Comparison of ENCODE assay signal across 8 mouse cellular contexts in genomic region chrX:166440036-166440615, GRCm38 (mm10). TPM values are rescaled to one million over a fixed set of nuclear protein-coding genes. Genes with fewer than 3 reads are reported as not detected.
DNase-seq lines count a peak whose midpoint lies in the region; ATAC-seq lines count a peak whose summit lies in the region.

Gene Trappc2 (plus strand): TSS chrX:166440574.

- peak within 1 kb of the TSS; percentile 62 for H3K4me2 ChIP-seq in embryonic facial prominence, embryonic 14.5 days (ENCODE audit: low read depth, low read length)
- peak within 1 kb of the TSS; percentile 72 for H3K4me2 ChIP-seq in heart, embryonic 13.5 days
- peak within 1 kb of the TSS; percentile 60 for H3K4me2 ChIP-seq in midbrain, embryonic 16.5 days (ENCODE audit: low read length)

- 19% methylated on average over 17 of the region's 36 CpGs for WGBS in embryonic facial prominence, embryonic 14.5 days
- WGBS in heart, embryonic 13.5 days: 7% methylated on average over 36 of the region's 36 CpGs
- 15% methylated on average over 36 of the region's 36 CpGs for WGBS in midbrain, embryonic 16.5 days

- DNase-seq in layer of hippocampus, adult 18-20 months (ENCODE audit: low spot score in 2 of 2): no peak
- no peak for DNase-seq in layer of hippocampus, adult 9-11 months
- DNase-seq in MN1 (ENCODE audit: low spot score): peak; percentile 47
- peak; percentile 23 for DNase-seq in embryonic facial prominence, embryonic 14.5 days (ENCODE audit: low spot score)
- DNase-seq in left cerebral cortex, adult 8-10 months (ENCODE audit: low spot score in 2 of 2): peak in 1 of 2 experiments; percentile 15
- DNase-seq in right cerebral cortex, postnatal 14 days: no peak

- H3K27ac ChIP-seq in embryonic facial prominence, embryonic 14.5 days (replicated peaks; ENCODE audit: low read depth, low read length): peak within 1 kb of the TSS; percentile 77
- peak within 1 kb of the TSS; percentile 79 for H3K27ac ChIP-seq in heart, embryonic 13.5 days (replicated peaks)
- peak within 1 kb of the TSS; percentile 88 for H3K27ac ChIP-seq in midbrain, embryonic 16.5 days (ENCODE audit: low read length)

- peak within 1 kb of the TSS; percentile 58 for H3K4me3 ChIP-seq in embryonic facial prominence, embryonic 14.5 days (ENCODE audit: low read depth, low read length)
- peak within 1 kb of the TSS; percentile 69 for H3K4me3 ChIP-seq in heart, embryonic 13.5 days
- H3K4me3 ChIP-seq in midbrain, embryonic 16.5 days (ENCODE audit: low read depth, low read length): peak within 1 kb of the TSS; percentile 63

- peak; percentile 75 for ATAC-seq in embryonic facial prominence, embryonic 14.5 days (ENCODE audit: low read depth)
- ATAC-seq in heart, embryonic 13.5 days (ENCODE audit: extremely low read depth, insufficient number of reproducible peaks, low FRiP score, low TSS enrichment): peak; percentile 70
- peak; percentile 85 for ATAC-seq in midbrain, embryonic 16.5 days

- no peaks in the 10 kb centered on the region for H3K4me1 ChIP-seq in embryonic facial prominence, embryonic 14.5 days (ENCODE audit: control insufficient read depth, insufficient read depth, low read length)
- peaks cover 12% of the 10 kb centered on the region; the same call in 1 of the 2 replicates for H3K4me1 ChIP-seq in heart, embryonic 13.5 days
- H3K4me1 ChIP-seq in midbrain, embryonic 16.5 days (ENCODE audit: control insufficient read depth, insufficient read depth, low read length): peaks cover 9% of the 10 kb centered on the region

- H3K36me3 ChIP-seq in embryonic facial prominence, embryonic 14.5 days (ENCODE audit: control insufficient read depth, insufficient read depth, low read length): no peaks in the 10 kb centered on the region
- H3K36me3 ChIP-seq in heart, embryonic 13.5 days: peaks cover 12% of the 10 kb centered on the region
- H3K36me3 ChIP-seq in midbrain, embryonic 16.5 days (ENCODE audit: control insufficient read depth, insufficient read depth, low read length): no peaks in the 10 kb centered on the region

- H3K27me3 ChIP-seq in embryonic facial prominence, embryonic 14.5 days (replicated peaks; ENCODE audit: control insufficient read depth, insufficient read depth, low read length): peaks cover 33% of the 10 kb centered on the region
- peaks cover 26% of the 10 kb centered on the region for H3K27me3 ChIP-seq in heart, embryonic 13.5 days (replicated peaks)
- peaks cover 3% of the 10 kb centered on the region; the same call in 1 of the 2 replicates for H3K27me3 ChIP-seq in midbrain, embryonic 16.5 days (ENCODE audit: control insufficient read depth, insufficient read depth, low read depth, low read length)

- H3K9me3 ChIP-seq in embryonic facial prominence, embryonic 14.5 days (ENCODE audit: control insufficient read depth, low read length): no peaks in the 10 kb centered on the region
- H3K9me3 ChIP-seq in heart, embryonic 13.5 days: no peaks in the 10 kb centered on the region
- no peaks in the 10 kb centered on the region for H3K9me3 ChIP-seq in midbrain, embryonic 16.5 days (replicated peaks; ENCODE audit: control insufficient read depth, low read length, poor library complexity, severe bottlenecking)

- peak within 1 kb of the TSS; percentile 78 for H3K9ac ChIP-seq in embryonic facial prominence, embryonic 14.5 days (ENCODE audit: low read depth, low read length)
- peak within 1 kb of the TSS; percentile 87 for H3K9ac ChIP-seq in heart, embryonic 13.5 days
- peak within 1 kb of the TSS; percentile 84 for H3K9ac ChIP-seq in midbrain, embryonic 16.5 days (ENCODE audit: low read depth, low read length)

RNA-seq across cellular contexts. Expression of gene Trappc2, which starts in this region (rescaled TPM):
- total RNA-seq in layer of hippocampus, adult 18-20 months (2021): 10 to 100 TPM; 51.5 to 60.8 TPM
- 31.6 and 35.1 TPM in 2 replicates for polyA plus RNA-seq in embryonic facial prominence, embryonic 14.5 days (2014; fragmentation: Nextera tagmentation; extraction: Ambion mirVana)
- 36.6 and 40.6 TPM in 2 replicates for polyA plus RNA-seq in heart, embryonic 13.5 days (2015; fragmentation: Nextera tagmentation; extraction: Ambion mirVana)
- total RNA-seq in left cerebral cortex, adult 8-10 months (2022): 10 to 100 TPM; 42.3 to 52.4 (median 47.3) TPM
- 92.9 and 98.7 TPM in 2 replicates for polyA plus RNA-seq in midbrain, embryonic 16.5 days (2015; fragmentation: Nextera tagmentation; extraction: Ambion mirVana)

Comparison
In these comparisons a context has a peak if more than half of its experiments do, and no peak if none do; other contexts are left out.
1. DNase-seq: peak in MN1 (single experiment) and embryonic facial prominence, embryonic 14.5 days (single experiment); none in layer of hippocampus, adult 18-20 months (0 of 2), layer of hippocampus, adult 9-11 months (single experiment) and right cerebral cortex, postnatal 14 days (single experiment).
2. Peak in every context shown above with its lines, with median percentiles within 50 percentile points of each other: ATAC-seq, H3K27ac ChIP-seq, H3K4me2 ChIP-seq, H3K4me3 ChIP-seq and H3K9ac ChIP-seq.